Mouse (Mus musculus): ENCODE measurements at regions not wholly inside any gene's neighbourhood (a gene's known extent, or its start where the extent isn't known, plus 50 kb on each side); places are given as distances from the start of the nearest gene placed in this dataset. TPM values are rescaled to one million over a fixed set of nuclear protein-coding genes. Genes with fewer than 3 reads are reported as not detected.

- Histone ChIP-seq H3K27me3 (0 out of 2 replicates have a peak, but pooled peaks cover 3% of the 10 kb centered on the region), H3K4me3 (peak overlapping the region; percentile 18; the same call in 1 of the 2 replicates), H3K4me2 (peak overlapping the region; percentile 54), H3K9me3 (replicated peaks) (peaks cover 7% of the 10 kb centered on the region; the same call in 1 of the 2 replicates), H3K9ac (no peak overlapping the region), H3K27ac (no peak overlapping the region; the same call in 1 of the 2 replicates), H3K36me3 (ENCODE audit: poor library complexity, severe bottlenecking) (no peaks in the 10 kb centered on the region), H3K4me1 (peaks cover 13% of the 10 kb centered on the region)
- ATAC-seq: no peak
- WGBS: 29% methylated on average over 15 of the region's 15 CpGs
Measured at GRCm38 (mm10) chr8:107871718-107872117, 70.7 kb upstream of the Zfhx3 start.

GRCm38 (mm10) chr8:107872121-107872520 is 70.3 kb upstream of the Zfhx3 start:
- H3K27ac ChIP-seq: no peak overlapping the region; the same call in 1 of the 2 replicates
- H3K4me2 ChIP-seq: peak overlapping the region; percentile 54
- no peaks in the 10 kb centered on the region for H3K36me3 ChIP-seq (ENCODE audit: poor library complexity, severe bottlenecking)
- peaks cover 7% of the 10 kb centered on the region; the same call in 1 of the 2 replicates for H3K9me3 ChIP-seq (replicated peaks)
- no peak for ATAC-seq
- 7% methylated on average over 11 of the region's 11 CpGs for WGBS
- peak overlapping the region; percentile 18; the same call in 1 of the 2 replicates for H3K4me3 ChIP-seq
- H3K4me1 ChIP-seq: peaks cover 13% of the 10 kb centered on the region
- 0 out of 2 replicates have a peak, but pooled peaks cover 3% of the 10 kb centered on the region for H3K27me3 ChIP-seq
- H3K9ac ChIP-seq: no peak overlapping the region

- Histone ChIP-seq H3K4me3 (no peak overlapping the region), H3K9ac (no peak overlapping the region), H3K27me3 (peaks cover 20% of the 10 kb centered on the region), H3K9me3 (replicated peaks) (peaks cover 7% of the 10 kb centered on the region; the same call in 1 of the 2 replicates), H3K4me1 (peaks cover 12% of the 10 kb centered on the region), H3K27ac (no peak overlapping the region), H3K4me2 (no peak overlapping the region), H3K36me3 (ENCODE audit: poor library complexity, severe bottlenecking) (no peaks in the 10 kb centered on the region)
- ATAC-seq: no peak
- WGBS: 26% methylated on average over 2 of the region's 2 CpGs
Measured at GRCm38 (mm10) chr8:107876455-107876854, 66.0 kb upstream of the Zfhx3 start.

GRCm38 (mm10) chr8:107881851-107882250 is 60.6 kb upstream of the Zfhx3 start:
- H3K9me3 ChIP-seq (replicated peaks): no peaks in the 10 kb centered on the region
- 19% methylated on average over 7 of the region's 7 CpGs for WGBS

GRCm38 (mm10) chr8:107885547-107885946 is 56.9 kb upstream of the Zfhx3 start:
- Histone ChIP-seq H3K27ac (no peak overlapping the region), H3K4me1 (peaks cover 11% of the 10 kb centered on the region), H3K4me3 (no peak overlapping the region), H3K9ac (no peak overlapping the region), H3K36me3 (ENCODE audit: poor library complexity, severe bottlenecking) (no peaks in the 10 kb centered on the region), H3K27me3 (peaks cover 4% of the 10 kb centered on the region; the same call in 1 of the 2 replicates), H3K4me2 (no peak overlapping the region), H3K9me3 (replicated peaks) (no peaks in the 10 kb centered on the region)
- 57% methylated on average over 7 of the region's 7 CpGs for WGBS
- no peak for ATAC-seq

More at GRCm38 (mm10) chr8:107881851-107882250, 60.6 kb upstream of the Zfhx3 start:
- no peak for ATAC-seq
- Histone ChIP-seq H3K27me3 (peaks cover 21% of the 10 kb centered on the region), H3K4me2 (no peak overlapping the region), H3K9ac (no peak overlapping the region), H3K4me1 (peaks cover 11% of the 10 kb centered on the region), H3K4me3 (no peak overlapping the region), H3K36me3 (ENCODE audit: poor library complexity, severe bottlenecking) (no peaks in the 10 kb centered on the region), H3K27ac (no peak overlapping the region)

GRCm38 (mm10) chr8:107885971-107886370 is 56.5 kb upstream of the Zfhx3 start:
- 78% methylated on average over 5 of the region's 5 CpGs for WGBS
- no peak for ATAC-seq
- Histone ChIP-seq H3K9ac (no peak overlapping the region), H3K9me3 (replicated peaks) (no peaks in the 10 kb centered on the region), H3K4me2 (no peak overlapping the region), H3K27ac (no peak overlapping the region), H3K4me3 (no peak overlapping the region), H3K36me3 (ENCODE audit: poor library complexity, severe bottlenecking) (no peaks in the 10 kb centered on the region), H3K4me1 (peaks cover 11% of the 10 kb centered on the region), H3K27me3 (peaks cover 4% of the 10 kb centered on the region; the same call in 1 of the 2 replicates)

- no peaks in the 10 kb centered on the region for H3K36me3 ChIP-seq (ENCODE audit: poor library complexity, severe bottlenecking)
Measured at GRCm38 (mm10) chr8:107886516-107887253, 55.8 kb upstream of the Zfhx3 start.

GRCm38 (mm10) chr8:107887333-107887732 is 55.1 kb upstream of the Zfhx3 start:
- Histone ChIP-seq H3K36me3 (ENCODE audit: poor library complexity, severe bottlenecking) (no peaks in the 10 kb centered on the region), H3K27ac (no peak overlapping the region), H3K9ac (no peak overlapping the region), H3K4me2 (no peak overlapping the region), H3K9me3 (replicated peaks) (no peaks in the 10 kb centered on the region), H3K27me3 (peaks cover 4% of the 10 kb centered on the region; the same call in 1 of the 2 replicates), H3K4me1 (peaks cover 11% of the 10 kb centered on the region), H3K4me3 (no peak overlapping the region)
- 50% methylated on average over 10 of the region's 10 CpGs for WGBS
- ATAC-seq: no peak

More at GRCm38 (mm10) chr8:107886516-107887253, 55.8 kb upstream of the Zfhx3 start:
- no peak overlapping the region for H3K27ac ChIP-seq
- no peaks in the 10 kb centered on the region for H3K9me3 ChIP-seq (replicated peaks)
- no peak overlapping the region for H3K4me2 ChIP-seq
- no peak overlapping the region for H3K4me3 ChIP-seq
- H3K27me3 ChIP-seq: peaks cover 4% of the 10 kb centered on the region; the same call in 1 of the 2 replicates
- no peak for ATAC-seq
- 86% methylated on average over 19 of the region's 19 CpGs for WGBS
- H3K9ac ChIP-seq: no peak overlapping the region
- H3K4me1 ChIP-seq: peaks cover 11% of the 10 kb centered on the region

- Histone ChIP-seq H3K4me2 (no peak overlapping the region), H3K27ac (no peak overlapping the region), H3K9ac (no peak overlapping the region), H3K27me3 (no peaks in the 10 kb centered on the region; the same call in 1 of the 2 replicates), H3K4me3 (no peak overlapping the region), H3K9me3 (replicated peaks) (no peaks in the 10 kb centered on the region), H3K4me1 (no peaks in the 10 kb centered on the region), H3K36me3 (ENCODE audit: poor library complexity, severe bottlenecking) (no peaks in the 10 kb centered on the region)
- 75% methylated on average over 5 of the region's 5 CpGs for WGBS
- no peak for ATAC-seq
Measured at GRCm38 (mm10) chr8:107890922-107891321, 51.5 kb upstream of the Zfhx3 start.

Small RNA genes in the stretch of these regions (microRNA-seq; reads per million reads assigned to microRNA genes)
- gene Gm22825: not detected
- not detected for gene Gm23646
